Mouse (Mus musculus) kidney, embryonic 14.5 days (tissue): ENCODE measurements around the gene Olfr576. TPM values are rescaled to one million over a fixed set of nuclear protein-coding genes. Genes with fewer than 3 reads are reported as not detected.

Experiments used
- ATAC-seq: fragments of 200-750 bp; cut with Nextera tagmentation; 2 replicates; pipeline ENCODE4 v1.8.0; 2017; ENCODE audit warnings: moderate number of reproducible peaks, mild to moderate bottlenecking, moderate TSS enrichment, moderate library complexity; ENCODE audit not compliant: low FRiP score, low TSS enrichment
- H3K27ac ChIP-seq: fragments of 300-500 bp; sonication (generic); 2 replicates; pipeline ENCODE4 v1.5.1; 2014; ENCODE audit warnings: low read depth, mild to moderate bottlenecking, low read length, moderate library complexity, mixed read lengths
- H3K27me3 ChIP-seq: fragments of 300-500 bp; sonication (generic); 2 replicates; pipeline ENCODE4 v1.6.1; 2014; ENCODE audit warnings: mild to moderate bottlenecking, low read length; ENCODE audit not compliant: control insufficient read depth, insufficient read depth
- H3K36me3 ChIP-seq: fragments of 300-500 bp; sonication (generic); 2 replicates; pipeline ENCODE4 v1.6.1; 2014; ENCODE audit warnings: low read length, mixed read lengths; ENCODE audit not compliant: control insufficient read depth, insufficient read depth
- H3K4me1 ChIP-seq: fragments of 300-500 bp; sonication (generic); 2 replicates; pipeline ENCODE4 v1.6.1; 2014; ENCODE audit warnings: low read length, mixed read lengths; ENCODE audit not compliant: control insufficient read depth, insufficient read depth
- H3K4me2 ChIP-seq: fragments of 300-500 bp; sonication (generic); replicated peaks from 2 replicates; pipeline ENCODE4 v1.6.1; 2014; ENCODE audit warnings: low read depth, mild to moderate bottlenecking, low read length
- H3K4me3 ChIP-seq: fragments of 300-500 bp; sonication (generic); 2 replicates; pipeline ENCODE4 v1.5.1; 2014; ENCODE audit warnings: mild to moderate bottlenecking, low read length
- H3K9ac ChIP-seq: fragments of 300-500 bp; sonication (generic); 2 replicates; pipeline ENCODE4 v1.6.1; 2014; ENCODE audit warnings: low read depth, mild to moderate bottlenecking, low read length, moderate library complexity
- H3K9me3 ChIP-seq: fragments of 300-500 bp; sonication (generic); 2 replicates; pipeline ENCODE4 v1.6.1; 2016; ENCODE audit warnings: low read length; ENCODE audit not compliant: control insufficient read depth
- WGBS: fragments of 180-500 bp; shearing (Covaris S2); extraction: QIAGEN DNeasy Blood & Tissue Kit; methylation state at CpG from one replicate; pipeline ENCODE4 v1.1.7; 2014; 5-methylcytosine and 5-hydroxymethylcytosine counted together
- polyA plus RNA-seq: library from polyadenylated mRNA; unstranded; fragments of >200 nt; fragmentation: Nextera tagmentation; extraction: Ambion mirVana; gene quantifications from 2 replicates; pipeline ENCODE4 v1.2.1, GENCODE M21; 2014

Gene Olfr576
- polyA plus RNA-seq = not detected in 2 replicates

DNA sequence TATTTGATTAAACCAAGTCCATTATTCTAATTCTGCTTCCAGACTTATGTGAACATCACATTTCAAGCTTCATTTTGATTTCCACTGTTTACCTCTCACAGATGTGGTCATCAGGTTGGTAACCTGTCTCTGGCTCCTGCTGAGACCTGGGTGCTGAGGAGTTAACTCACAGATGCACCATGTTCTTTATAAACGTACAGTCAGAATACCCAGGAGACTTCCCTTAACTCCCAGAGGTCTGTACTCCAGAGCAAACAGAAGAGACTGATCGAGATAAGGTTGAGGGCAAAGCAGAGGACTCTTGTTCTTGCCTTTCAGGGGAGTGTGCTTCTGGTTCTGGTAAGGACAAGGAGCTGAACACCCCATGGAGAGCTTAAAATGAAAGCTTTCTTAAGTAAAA lies at the start of gene Olfr576:
Gene Olfr576 (plus strand): TSS at position 301 of the 400 bp plus-strand sequence.
- no peaks in the 10 kb centered on the region for H3K4me1 ChIP-seq
- WGBS = 53% methylated on average over 2 of the region's 2 CpGs
- H3K9me3 ChIP-seq = no peaks in the 10 kb centered on the region
- H3K36me3 ChIP-seq = no peaks in the 10 kb centered on the region
- no peak within 1 kb of the TSS for H3K27ac ChIP-seq
- no peak within 1 kb of the TSS for H3K9ac ChIP-seq
- no peak within 1 kb of the TSS for H3K4me2 ChIP-seq
- no peaks in the 10 kb centered on the region for H3K27me3 ChIP-seq
- H3K4me3 ChIP-seq = no peak within 1 kb of the TSS
- ATAC-seq = no peak

DNA sequence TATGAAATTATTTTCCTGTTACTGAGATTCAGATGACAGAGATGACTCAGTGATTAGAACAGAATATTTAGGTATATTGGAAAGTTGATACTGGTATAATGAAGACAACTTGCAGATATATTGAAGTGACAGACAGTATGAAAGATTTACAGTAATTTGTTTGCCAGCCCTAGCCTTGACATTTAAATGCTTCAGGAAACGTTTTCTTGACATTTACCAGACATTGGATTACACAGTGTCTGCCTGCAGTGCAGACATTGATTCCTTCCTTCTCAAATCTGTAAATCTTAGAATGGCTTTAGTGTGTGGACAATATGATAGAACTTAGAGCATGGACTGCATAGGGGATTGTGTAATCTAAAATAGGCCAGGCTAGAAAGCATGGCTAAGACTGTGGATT lies 47.2 kb upstream of the Olfr576 start:
- H3K27me3 ChIP-seq = no peaks in the 10 kb centered on the region
- H3K27ac ChIP-seq = no peak overlapping the region
- H3K4me3 ChIP-seq = no peak overlapping the region
- 24% methylated on average over 1 of the region's 1 CpGs for WGBS
- no peak overlapping the region for H3K4me2 ChIP-seq
- no peak overlapping the region for H3K9ac ChIP-seq
- no peaks in the 10 kb centered on the region for H3K9me3 ChIP-seq
- no peak for ATAC-seq
- no peaks in the 10 kb centered on the region for H3K4me1 ChIP-seq
- H3K36me3 ChIP-seq = no peaks in the 10 kb centered on the region

DNA sequence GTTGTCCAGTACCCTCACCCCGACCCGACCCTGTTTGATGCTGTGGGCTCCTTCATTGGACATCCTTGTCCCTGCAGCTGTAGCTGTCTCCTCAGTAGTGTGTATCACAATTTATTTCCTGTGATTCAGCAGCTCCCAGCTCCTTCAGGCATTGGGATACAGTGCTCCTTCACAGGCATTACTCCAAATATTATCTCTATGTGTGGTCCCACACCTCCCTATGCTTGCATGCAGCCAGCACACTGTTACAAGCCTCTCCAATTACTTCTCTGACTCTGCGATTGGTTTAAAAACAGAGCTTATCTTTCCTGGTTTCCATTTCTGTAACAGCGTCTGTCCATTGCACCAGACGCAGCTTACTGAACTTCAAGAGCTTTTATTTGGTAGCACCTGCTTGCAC lies 46.1 kb upstream of the Olfr576 start:
- Histone ChIP-seq H3K9me3 (no peaks in the 10 kb centered on the region), H3K9ac (no peak overlapping the region), H3K4me1 (no peaks in the 10 kb centered on the region), H3K4me3 (no peak overlapping the region), H3K27me3 (no peaks in the 10 kb centered on the region), H3K27ac (no peak overlapping the region), H3K36me3 (no peaks in the 10 kb centered on the region), H3K4me2 (no peak overlapping the region)
- ATAC-seq = no peak
- WGBS = 68% methylated on average over 5 of the region's 5 CpGs

DNA sequence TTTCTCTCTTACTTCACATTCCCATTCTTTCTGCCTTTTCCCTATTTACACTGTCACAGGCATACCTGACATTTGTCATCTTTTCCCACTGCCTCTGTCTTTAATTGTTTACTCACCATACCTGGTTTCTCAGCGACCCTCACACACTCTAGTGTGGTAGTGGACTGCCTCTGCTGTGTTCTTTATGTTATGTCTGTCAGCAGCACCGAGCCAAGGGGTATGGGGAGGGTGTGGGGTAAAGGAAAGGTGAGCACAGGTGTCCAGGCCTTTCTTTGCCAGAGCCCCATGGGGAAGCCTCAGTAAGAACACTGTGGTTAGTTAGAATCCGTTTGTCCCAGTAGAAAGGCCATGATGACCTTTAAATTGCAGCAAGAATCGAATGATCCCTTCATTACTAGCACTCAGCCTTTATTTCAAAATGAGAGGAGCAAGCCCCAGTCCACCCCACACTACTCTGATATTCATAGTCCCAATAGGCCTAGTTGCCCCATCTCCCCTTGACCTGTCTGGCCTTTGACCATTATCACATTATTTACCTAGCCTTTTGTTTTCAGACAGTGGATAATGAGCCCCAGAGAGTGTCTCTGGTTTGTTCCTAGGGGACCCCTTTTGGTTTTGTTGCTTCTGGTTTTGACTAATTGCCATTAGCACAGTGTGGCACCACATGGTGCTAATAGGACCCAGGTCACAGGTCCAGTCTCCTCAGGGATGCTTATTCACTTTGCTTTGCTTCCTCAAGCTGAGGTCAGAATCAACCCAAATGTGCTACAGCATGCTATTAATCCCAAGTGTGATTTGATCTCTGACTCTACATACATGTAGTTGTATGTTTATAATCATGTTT lies 45.2 kb upstream of the Olfr576 start, which contains the start of gene Olfr571:
Gene Olfr571 (minus strand): TSS at position 505 of the 844 bp plus-strand sequence.
- Histone ChIP-seq H3K27me3 (no peaks in the 10 kb centered on the region), H3K27ac (no peak within 1 kb of the TSS), H3K9me3 (no peaks in the 10 kb centered on the region), H3K36me3 (no peaks in the 10 kb centered on the region), H3K4me1 (no peaks in the 10 kb centered on the region), H3K4me3 (no peak within 1 kb of the TSS), H3K9ac (no peak within 1 kb of the TSS), H3K4me2 (no peak within 1 kb of the TSS)
- WGBS = 64% methylated on average over 4 of the region's 4 CpGs
- ATAC-seq = no peak

GRCm38 (mm10) chr7:102919632-102920031 lies 42.8 kb upstream of the Olfr576 start:
- ATAC-seq = 0 out of 2 replicates have a peak, but pooled peaks have one; percentile 75
- WGBS = 12% methylated on average over 1 of the region's 1 CpGs
- H3K36me3 ChIP-seq = no peaks in the 10 kb centered on the region

DNA sequence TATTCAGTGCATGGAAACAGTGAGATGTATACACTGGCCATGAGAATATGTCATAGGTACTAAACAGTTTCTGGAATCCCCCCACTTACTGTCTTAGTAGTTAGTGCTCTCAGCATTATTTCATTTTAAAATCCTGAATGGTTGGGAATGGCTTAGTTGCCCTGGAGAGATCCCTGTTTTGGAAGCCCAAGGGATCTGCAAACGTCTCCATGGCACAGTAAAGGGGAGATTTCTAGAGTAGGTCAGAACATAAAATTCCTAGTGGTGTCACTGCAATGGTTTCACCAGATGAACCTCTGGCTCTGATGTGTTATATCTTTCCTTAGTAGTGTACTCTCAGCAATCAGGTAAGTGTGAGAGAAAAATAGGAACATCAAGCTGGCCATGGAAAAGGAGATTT lies 38.4 kb upstream of the Olfr576 start, which contains the start of gene Olfr572:
Gene Olfr572 (plus strand): TSS at position 301 of the 400 bp plus-strand sequence.
- Histone ChIP-seq H3K27me3 (no peaks in the 10 kb centered on the region), H3K27ac (no peak within 1 kb of the TSS), H3K4me2 (no peak within 1 kb of the TSS), H3K9ac (no peak within 1 kb of the TSS), H3K9me3 (no peaks in the 10 kb centered on the region), H3K4me1 (no peaks in the 10 kb centered on the region), H3K4me3 (no peak within 1 kb of the TSS), H3K36me3 (no peaks in the 10 kb centered on the region)
- ATAC-seq = no peak
- 63% methylated on average over 1 of the region's 1 CpGs for WGBS

More at GRCm38 (mm10) chr7:102919632-102920031, 42.8 kb upstream of the Olfr576 start:
- Histone ChIP-seq H3K4me2 (no peak overlapping the region), H3K9me3 (no peaks in the 10 kb centered on the region), H3K27me3 (no peaks in the 10 kb centered on the region), H3K9ac (no peak overlapping the region), H3K4me1 (no peaks in the 10 kb centered on the region), H3K4me3 (no peak overlapping the region), H3K27ac (no peak overlapping the region)

- no peak overlapping the region for H3K4me3 ChIP-seq
- H3K9ac ChIP-seq = no peak overlapping the region
- no peaks in the 10 kb centered on the region for H3K9me3 ChIP-seq
- ATAC-seq = no peak
- H3K27ac ChIP-seq = no peak overlapping the region
- no peak overlapping the region for H3K4me2 ChIP-seq
- no peaks in the 10 kb centered on the region for H3K27me3 ChIP-seq
- 72% methylated on average over 3 of the region's 3 CpGs for WGBS
- no peaks in the 10 kb centered on the region for H3K36me3 ChIP-seq
- no peaks in the 10 kb centered on the region for H3K4me1 ChIP-seq
These were observed 35.4 kb upstream of the Olfr576 start for GRCm38 (mm10) chr7:102927105-102927504.

- 93% methylated on average over 2 of the region's 2 CpGs for WGBS
- H3K36me3 ChIP-seq = no peaks in the 10 kb centered on the region
- H3K4me3 ChIP-seq = no peak within 1 kb of the TSS
- no peaks in the 10 kb centered on the region for H3K27me3 ChIP-seq
- no peak within 1 kb of the TSS for H3K27ac ChIP-seq
- H3K9ac ChIP-seq = no peak within 1 kb of the TSS
- ATAC-seq = no peak
- no peaks in the 10 kb centered on the region for H3K9me3 ChIP-seq
- no peaks in the 10 kb centered on the region for H3K4me1 ChIP-seq
- H3K4me2 ChIP-seq = no peak within 1 kb of the TSS
These were observed 20.0 kb upstream of the Olfr576 start, which contains the start of gene Olfr573-ps1 for GRCm38 (mm10) chr7:102942475-102942874. Gene Olfr573-ps1 (minus strand): TSS chr7:102942575.

DNA sequence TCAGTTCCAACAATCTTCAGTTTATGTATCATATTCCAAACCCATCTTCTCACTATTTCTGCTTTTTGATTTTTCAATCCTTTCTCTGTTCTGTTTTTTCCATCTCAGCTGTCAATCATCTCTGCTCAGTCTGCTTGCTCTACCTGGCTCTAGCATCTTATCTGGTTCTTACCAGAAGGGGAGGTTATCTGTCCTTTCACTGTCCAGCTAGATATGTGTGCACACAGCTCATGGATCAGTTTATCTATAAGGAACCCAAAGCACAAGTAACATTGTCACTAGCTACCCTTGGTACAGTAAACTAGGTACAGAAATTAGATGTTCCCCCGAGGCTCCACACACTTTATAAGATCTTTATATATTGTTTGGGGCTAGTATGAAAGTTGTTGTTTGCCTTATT lies 19.0 kb upstream of the Olfr576 start:
- WGBS = 77% methylated on average over 1 of the region's 1 CpGs
- Histone ChIP-seq H3K27me3 (no peaks in the 10 kb centered on the region), H3K36me3 (no peaks in the 10 kb centered on the region), H3K4me1 (no peaks in the 10 kb centered on the region), H3K9ac (no peak overlapping the region), H3K27ac (no peak overlapping the region), H3K4me3 (no peak overlapping the region), H3K9me3 (no peaks in the 10 kb centered on the region), H3K4me2 (no peak overlapping the region)
- no peak for ATAC-seq
